Comparison of ENCODE assay signal across 9 mouse cellular contexts in the genomic region with DNA sequence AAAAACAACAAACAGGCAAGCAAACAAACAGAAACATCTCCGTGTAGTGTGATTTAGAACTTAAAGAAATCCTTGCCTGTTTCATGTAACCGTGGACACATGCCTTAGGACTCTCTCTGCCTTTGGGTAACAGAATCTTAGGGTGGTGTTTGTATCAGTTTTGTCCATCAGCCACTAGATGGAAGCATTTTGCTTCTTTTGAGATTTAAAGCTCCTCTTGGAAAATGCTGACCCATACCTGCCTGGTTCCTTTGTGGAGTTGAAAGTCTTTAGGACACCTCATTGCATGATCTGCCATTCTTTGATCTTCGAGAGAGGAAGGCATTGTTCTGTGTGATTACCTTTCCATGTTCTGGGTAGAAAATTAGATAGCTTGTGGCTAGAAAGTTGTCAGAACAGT. TPM values are rescaled to one million over a fixed set of nuclear protein-coding genes. Genes with fewer than 3 reads are reported as not detected.
DNase-seq lines count a peak whose midpoint lies in the region; ATAC-seq and TF ChIP-seq lines count a peak whose summit lies in the region.
"Had no signal": no experiment of that assay in that cellular context is flagged by ENCODE, and none has a peak within 500 bp of the region (broad histone marks: within the 10 kb centered on the region; RNA-seq: fewer than 3 reads in every experiment).

No protein-coding gene starts in this region.

- H3K4me2 ChIP-seq in midbrain, embryonic 12.5 days (replicated peaks) = no peak overlapping the region
- H3K4me2 ChIP-seq: limb, embryonic 12.5 days; stomach, embryonic 15.5 days had no signal

- no peak overlapping the region for H3K9ac ChIP-seq in midbrain, embryonic 12.5 days (replicated peaks)
- H3K9ac ChIP-seq: limb, embryonic 12.5 days; stomach, embryonic 15.5 days had no signal

- no peaks in the 10 kb centered on the region for H3K27me3 ChIP-seq in midbrain, embryonic 12.5 days
- H3K27me3 ChIP-seq: limb, embryonic 12.5 days; stomach, embryonic 15.5 days had no signal

- intact Hi-C loops in left cerebral cortex, adult 2 months (cut with DNase I) = loop anchor here (1.0 to 10.0 kb wide), 3 partner anchors 171 to 779 kb away; partner anchors contain the start of gene Scn3a
- intact Hi-C loops in left cerebral cortex, postnatal 4 days (cut with DNase I) = no loop called here

- peak; percentile 76 for TF ChIP-seq CTCF in left cerebral cortex, adult 2 months (IDR thresholded peaks at IDR 0.05)

- no peak for DNase-seq in left cerebral cortex, adult 2 months (ENCODE audit: extremely low spot score in 1 of 2, low spot score in 2 of 2)
- no peak for DNase-seq in left cerebral cortex, postnatal 4 days
- peak; percentile 73 for DNase-seq in R1 (ENCODE audit: low read depth, low spot score)
- peak; percentile 34 for DNase-seq in embryo, embryonic 9.5 days (ENCODE audit: extremely low spot score)
- no peak for DNase-seq in spleen, adult 18-20 months
- DNase-seq in urinary bladder, postnatal 10 days (ENCODE audit: low spot score) = no peak

- H3K4me1 ChIP-seq in midbrain, embryonic 12.5 days = no peaks in the 10 kb centered on the region
- H3K4me1 ChIP-seq: limb, embryonic 12.5 days; stomach, embryonic 15.5 days had no signal

- 36% methylated on average over 3 of the region's 3 CpGs for WGBS in midbrain, embryonic 12.5 days

- H3K27ac ChIP-seq in left cerebral cortex, adult 2 months = no peak overlapping the region
- no peak overlapping the region for H3K27ac ChIP-seq in midbrain, embryonic 12.5 days (replicated peaks)
- H3K27ac ChIP-seq: limb, embryonic 12.5 days; stomach, embryonic 15.5 days had no signal

- H3K9me3 ChIP-seq in midbrain, embryonic 12.5 days = no peaks in the 10 kb centered on the region
- H3K9me3 ChIP-seq: limb, embryonic 12.5 days; stomach, embryonic 15.5 days had no signal

- no peak overlapping the region for H3K4me3 ChIP-seq in left cerebral cortex, adult 2 months
- no peak overlapping the region for H3K4me3 ChIP-seq in midbrain, embryonic 12.5 days
- H3K4me3 ChIP-seq: limb, embryonic 12.5 days; stomach, embryonic 15.5 days had no signal

- H3K36me3 ChIP-seq in midbrain, embryonic 12.5 days = no peaks in the 10 kb centered on the region
- H3K36me3 ChIP-seq: limb, embryonic 12.5 days; stomach, embryonic 15.5 days had no signal

- peak; percentile 53; the same call in 1 of the 2 replicates for ATAC-seq in midbrain, embryonic 12.5 days (ENCODE audit: low FRiP score, low read depth)

RNA-seq across cellular contexts. Expression of gene Slc38a11, which starts 32.3 kb away (rescaled TPM):
- 1 to 10 TPM; 2.3 to 2.6 TPM for total RNA-seq in left cerebral cortex, adult 2 months (2021)
- total RNA-seq in left cerebral cortex, postnatal 4 days (2021) = 1 to 10 TPM; 1.4 to 1.6 TPM
- 2.5 and 3.5 TPM in 2 replicates for polyA plus RNA-seq in midbrain, embryonic 12.5 days (2016; fragmentation: Nextera tagmentation; extraction: Ambion mirVana)

Comparison
In these comparisons a context has a peak if more than half of its experiments do, and no peak if none do; other contexts are left out.
1. DNase-seq: peak in R1 (single experiment) and embryo, embryonic 9.5 days (single experiment); none in left cerebral cortex, adult 2 months (0 of 2), left cerebral cortex, postnatal 4 days (single experiment), spleen, adult 18-20 months (0 of 2) and urinary bladder, postnatal 10 days (single experiment).